8 mouse cellular contexts compared by ENCODE assay signal in genomic region chr7:83201768-83202493, GRCm38 (mm10).
DNase-seq lines count a peak whose midpoint lies in the region; ATAC-seq and TF ChIP-seq lines count a peak whose summit lies in the region.

No protein-coding gene starts in this region.

- peak overlapping the region; percentile 12; the same call in 1 of the 2 replicates for H3K4me3 ChIP-seq in embryonic facial prominence, embryonic 14.5 days (ENCODE audit: low read depth, low read length)
- peak overlapping the region; percentile 20 for H3K4me3 ChIP-seq in heart, embryonic 12.5 days
- H3K4me3 ChIP-seq in kidney, postnatal 0 days (replicated peaks; ENCODE audit: low read depth, low read length): no peak overlapping the region
- no peak overlapping the region for H3K4me3 ChIP-seq in limb, embryonic 14.5 days (replicated peaks; ENCODE audit: low read length)
- 0 out of 2 replicates have a peak overlapping the region, but pooled peaks have one; percentile 3 for H3K4me3 ChIP-seq in neural tube, embryonic 12.5 days

- WGBS in embryonic facial prominence, embryonic 14.5 days: 7% methylated on average over 11 of the region's 11 CpGs
- WGBS in heart, embryonic 12.5 days: 9% methylated on average over 11 of the region's 11 CpGs
- WGBS in kidney, postnatal 0 days: 3% methylated on average over 11 of the region's 11 CpGs
- 4% methylated on average over 11 of the region's 11 CpGs for WGBS in limb, embryonic 14.5 days
- WGBS in neural tube, embryonic 12.5 days: 14% methylated on average over 11 of the region's 11 CpGs

- H3K27ac ChIP-seq in embryonic facial prominence, embryonic 14.5 days (replicated peaks; ENCODE audit: low read depth, low read length): peak overlapping the region; percentile 80
- H3K27ac ChIP-seq in heart, embryonic 12.5 days (ENCODE audit: poor library complexity, severe bottlenecking): peak overlapping the region; percentile 25; the same call in 1 of the 2 replicates
- peak overlapping the region; percentile 37; the same call in 1 of the 2 replicates for H3K27ac ChIP-seq in kidney, postnatal 0 days
- H3K27ac ChIP-seq in limb, embryonic 14.5 days (replicated peaks; ENCODE audit: low read depth, low read length): peak overlapping the region; percentile 65; the same call in 1 of the 2 replicates
- peak overlapping the region; percentile 83 for H3K27ac ChIP-seq in neural tube, embryonic 12.5 days

- peaks cover 31% of the 10 kb centered on the region for H3K4me1 ChIP-seq in embryonic facial prominence, embryonic 14.5 days (ENCODE audit: control insufficient read depth, insufficient read depth, low read length)
- peaks cover 25% of the 10 kb centered on the region for H3K4me1 ChIP-seq in heart, embryonic 12.5 days (replicated peaks)
- H3K4me1 ChIP-seq in kidney, postnatal 0 days (replicated peaks; ENCODE audit: insufficient read depth, low read length): peaks cover 8% of the 10 kb centered on the region; the same call in 1 of the 2 replicates
- peaks cover 41% of the 10 kb centered on the region for H3K4me1 ChIP-seq in limb, embryonic 14.5 days (ENCODE audit: control insufficient read depth, insufficient read depth, low read length)
- H3K4me1 ChIP-seq in neural tube, embryonic 12.5 days: peaks cover 43% of the 10 kb centered on the region

- TF ChIP-seq CTCF in kidney, postnatal 0 days (IDR thresholded peaks at IDR 0.05; ENCODE audit: low read depth): peak; percentile 71

- DNase-seq in testis, postnatal 10 days (ENCODE audit: low spot score): peak; percentile 53
- no peak for DNase-seq in testis, postnatal 14 days (ENCODE audit: low spot score)
- DNase-seq in embryonic facial prominence, embryonic 14.5 days (ENCODE audit: low spot score): peak; percentile 94
- peak; percentile 85 for DNase-seq in kidney, postnatal 0 days (ENCODE audit: low spot score)
- peak; percentile 68 for DNase-seq in limb, embryonic 14.5 days (ENCODE audit: low spot score)

- ATAC-seq in embryonic facial prominence, embryonic 14.5 days (ENCODE audit: low read depth): peak; percentile 79
- ATAC-seq in heart, embryonic 12.5 days (ENCODE audit: insufficient number of reproducible peaks, low FRiP score): peak; percentile 70
- ATAC-seq in kidney, postnatal 0 days (replicated peaks; ENCODE audit: low FRiP score, low read depth): peak; percentile 65
- peak; percentile 70; the same call in 1 of the 2 replicates for ATAC-seq in limb, embryonic 14.5 days (ENCODE audit: low FRiP score, low read depth)
- peak; percentile 69 for ATAC-seq in neural tube, embryonic 12.5 days (ENCODE audit: low FRiP score, low read depth)
- no peak for ATAC-seq in erythroid progenitor cell, adult 5-6 weeks (replicated peaks; ENCODE audit: low FRiP score, poor library complexity, severe bottlenecking)

- H3K9me3 ChIP-seq in embryonic facial prominence, embryonic 14.5 days (ENCODE audit: control insufficient read depth, low read length): no peaks in the 10 kb centered on the region
- no peaks in the 10 kb centered on the region for H3K9me3 ChIP-seq in heart, embryonic 12.5 days (replicated peaks)
- H3K9me3 ChIP-seq in kidney, postnatal 0 days (replicated peaks; ENCODE audit: low read length): no peaks in the 10 kb centered on the region
- no peaks in the 10 kb centered on the region for H3K9me3 ChIP-seq in limb, embryonic 14.5 days (ENCODE audit: control insufficient read depth, low read length)
- no peaks in the 10 kb centered on the region for H3K9me3 ChIP-seq in neural tube, embryonic 12.5 days

- H3K36me3 ChIP-seq in embryonic facial prominence, embryonic 14.5 days (ENCODE audit: control insufficient read depth, insufficient read depth, low read length): no peaks in the 10 kb centered on the region
- no peaks in the 10 kb centered on the region for H3K36me3 ChIP-seq in heart, embryonic 12.5 days
- no peaks in the 10 kb centered on the region for H3K36me3 ChIP-seq in kidney, postnatal 0 days (ENCODE audit: insufficient read depth, low read length)
- no peaks in the 10 kb centered on the region for H3K36me3 ChIP-seq in limb, embryonic 14.5 days (ENCODE audit: control insufficient read depth, insufficient read depth, low read length)
- no peaks in the 10 kb centered on the region for H3K36me3 ChIP-seq in neural tube, embryonic 12.5 days

- H3K27me3 ChIP-seq in embryonic facial prominence, embryonic 14.5 days (replicated peaks; ENCODE audit: control insufficient read depth, insufficient read depth, low read length): no peaks in the 10 kb centered on the region
- 0 out of 2 replicates have a peak, but pooled peaks cover 9% of the 10 kb centered on the region for H3K27me3 ChIP-seq in heart, embryonic 12.5 days (replicated peaks)
- no peaks in the 10 kb centered on the region for H3K27me3 ChIP-seq in kidney, postnatal 0 days (ENCODE audit: insufficient read depth, low read length)
- no peaks in the 10 kb centered on the region for H3K27me3 ChIP-seq in limb, embryonic 14.5 days (ENCODE audit: control insufficient read depth, insufficient read depth, low read length)
- H3K27me3 ChIP-seq in neural tube, embryonic 12.5 days (replicated peaks): no peaks in the 10 kb centered on the region

- H3K9ac ChIP-seq in embryonic facial prominence, embryonic 14.5 days (ENCODE audit: low read depth, low read length): peak overlapping the region; percentile 26; the same call in 1 of the 2 replicates
- H3K9ac ChIP-seq in heart, embryonic 12.5 days: peak overlapping the region; percentile 25; the same call in 1 of the 2 replicates
- no peak overlapping the region for H3K9ac ChIP-seq in kidney, postnatal 0 days (ENCODE audit: low read depth, low read length)
- 0 out of 2 replicates have a peak overlapping the region, but pooled peaks have one; percentile 17 for H3K9ac ChIP-seq in limb, embryonic 14.5 days (ENCODE audit: low read depth, low read length, severe bottlenecking)
- peak overlapping the region; percentile 49; the same call in 1 of the 2 replicates for H3K9ac ChIP-seq in neural tube, embryonic 12.5 days

- TF ChIP-seq POLR2A in limb, embryonic 14.5 days (IDR thresholded peaks at IDR 0.05; ENCODE audit: borderline replicate concordance, extremely low read depth, insufficient read depth, insufficient read length): no peak

- peak overlapping the region; percentile 44 for H3K4me2 ChIP-seq in embryonic facial prominence, embryonic 14.5 days (ENCODE audit: low read depth, low read length)
- peak overlapping the region; percentile 65 for H3K4me2 ChIP-seq in heart, embryonic 12.5 days
- H3K4me2 ChIP-seq in kidney, postnatal 0 days (ENCODE audit: low read length): peak overlapping the region; percentile 39; the same call in 1 of the 2 replicates
- peak overlapping the region; percentile 37 for H3K4me2 ChIP-seq in limb, embryonic 14.5 days (replicated peaks; ENCODE audit: low read depth, low read length, severe bottlenecking)
- H3K4me2 ChIP-seq in neural tube, embryonic 12.5 days (replicated peaks): peak overlapping the region; percentile 52

Comparison
In these comparisons a context has a peak if more than half of its experiments do, and no peak if none do; other contexts are left out.
1. H3K27ac ChIP-seq: peak in every context shown above with its lines; median percentile 83 in neural tube, embryonic 12.5 days; 80 in embryonic facial prominence, embryonic 14.5 days; 65 in limb, embryonic 14.5 days; 37 in kidney, postnatal 0 days; 25 in heart, embryonic 12.5 days.
2. H3K4me3 ChIP-seq: peak in embryonic facial prominence, embryonic 14.5 days (single experiment), heart, embryonic 12.5 days (single experiment) and neural tube, embryonic 12.5 days (single experiment); none in kidney, postnatal 0 days (single experiment) and limb, embryonic 14.5 days (single experiment).
3. Peak in every context shown above with its lines, with median percentiles within 50 percentile points of each other: H3K4me2 ChIP-seq.